Mouse (Mus musculus) CH12.LX (cell line): ENCODE data around the gene Nthl1. TPM values are rescaled to one million over a fixed set of nuclear protein-coding genes. Genes with fewer than 3 reads are reported as not detected.

Experiments
- DNase-seq: peaks from one replicate; pipeline ENCODE4 v3.0.0-alpha.2; 2013; ENCODE audit errors: extremely low read depth
- H3K27ac ChIP-seq: 2 replicates; pipeline ENCODE4 v1.5.1; 2012; ENCODE audit warnings: low read depth, mild to moderate bottlenecking, control low read depth, moderate library complexity; ENCODE audit not compliant: insufficient read depth
- H3K27me3 ChIP-seq: replicated peaks from 2 replicates; pipeline ENCODE3; 2012; ENCODE audit warnings: inconsistent platforms
- H3K36me3 ChIP-seq, 2 experiments: replicated peaks in 1 of 2; 2 replicates each; pipeline versions ENCODE3 to v1.6.1; 2012; ENCODE audit warnings: inconsistent platforms in 1 of 2, low read length in 1 of 2, mild to moderate bottlenecking in 1 of 2, mixed read lengths in 1 of 2, moderate library complexity in 1 of 2; ENCODE audit not compliant: control insufficient read depth in 1 of 2, insufficient read depth in 1 of 2
- H3K4me1 ChIP-seq, 2 experiments: 2 replicates each; pipeline ENCODE4 v1.6.1; 2012; ENCODE audit warnings: inconsistent platforms in 1 of 2, moderate library complexity in 1 of 2; ENCODE audit not compliant: insufficient read depth in 2 of 2, control insufficient read depth in 1 of 2
- H3K4me2 ChIP-seq: 2 replicates; pipeline ENCODE4 v1.6.1; 2012; ENCODE audit warnings: low read depth, mild to moderate bottlenecking, control low read depth; ENCODE audit not compliant: poor library complexity, insufficient read depth, severe bottlenecking
- H3K4me3 ChIP-seq, 3 experiments: fragments of 150-350 bp in 1 of 3; sonication (generic) in 1 of 3; replicated peaks in 1 of 3; 2 replicates each; pipeline versions ENCODE3 to v1.5.1; 2011 to 2012; ENCODE audit warnings: low read depth in 2 of 3, low read length in 2 of 3, mild to moderate bottlenecking in 2 of 3, moderate library complexity in 2 of 3, control low read depth in 1 of 3, improper control_type of control experiment in 1 of 3, inconsistent platforms in 1 of 3, mixed read lengths in 1 of 3; ENCODE audit not compliant: poor library complexity in 1 of 3
- H3K79me2 ChIP-seq: replicated peaks from 2 replicates; pipeline ENCODE4 v1.6.1; 2012; ENCODE audit warnings: mild to moderate bottlenecking, moderate library complexity; ENCODE audit not compliant: control insufficient read depth, poor library complexity, insufficient read depth, severe bottlenecking; ENCODE audit errors: extremely low read depth
- H3K9ac ChIP-seq: 2 replicates; pipeline ENCODE4 v1.6.1; 2012; ENCODE audit warnings: low read depth, mild to moderate bottlenecking, control low read depth, moderate library complexity; ENCODE audit not compliant: insufficient read depth
- H3K9me3 ChIP-seq: replicated peaks from 2 replicates; pipeline ENCODE3; 2012; ENCODE audit warnings: low read length, inconsistent platforms, mixed read lengths
- BHLHE40 ChIP-seq: IDR thresholded peaks from 2 replicates; pipeline ENCODE4 v1.6.1; 2011; ENCODE audit warnings: mild to moderate bottlenecking, low read depth, low read length, improper control_type of control experiment
- CHD1 ChIP-seq: IDR thresholded peaks from 2 replicates; pipeline ENCODE4 v1.6.1; 2012; ENCODE audit warnings: low read depth, low read length, improper control_type of control experiment, inconsistent platforms
- CHD2 ChIP-seq: IDR thresholded peaks from 2 replicates; pipeline ENCODE4 v1.6.1; 2011; ENCODE audit warnings: low read length, improper control_type of control experiment
- CTCF ChIP-seq, 2 experiments: IDR thresholded peaks in 1 of 2; conservative IDR thresholded peaks in 1 of 2; 2 replicates each; pipeline ENCODE4 v1.5.1; 2011 to 2012; ENCODE audit warnings: low read depth in 2 of 2, low read length in 2 of 2, improper control_type of control experiment in 1 of 2, inconsistent platforms in 1 of 2, mild to moderate bottlenecking in 1 of 2, moderate library complexity in 1 of 2
- EP300 ChIP-seq: IDR thresholded peaks from 2 replicates; pipeline ENCODE4 v1.6.1; 2011; ENCODE audit warnings: low read length, improper control_type of control experiment
- ETS1 ChIP-seq: conservative IDR thresholded peaks from 2 replicates; pipeline ENCODE4 v1.6.1; 2012; ENCODE audit warnings: low read depth, mild to moderate bottlenecking, inconsistent platforms, low read length, improper control_type of control experiment, moderate library complexity
- GABPA ChIP-seq: IDR thresholded peaks from 2 replicates; pipeline ENCODE4 v1.6.1; 2012; ENCODE audit warnings: low read depth, low read length, improper control_type of control experiment, inconsistent platforms; ENCODE audit not compliant: insufficient replicate concordance
- JUND ChIP-seq: conservative IDR thresholded peaks from 2 replicates; pipeline ENCODE4 v1.6.1; 2011; ENCODE audit warnings: low read depth, low read length, improper control_type of control experiment
- KAT2A ChIP-seq: IDR thresholded peaks from 2 replicates; pipeline ENCODE4 v1.6.1; 2012; ENCODE audit warnings: low read length, improper control_type of control experiment, inconsistent platforms; ENCODE audit not compliant: insufficient replicate concordance
- MAZ ChIP-seq: IDR thresholded peaks from 2 replicates; pipeline ENCODE4 v1.6.1; 2012; ENCODE audit warnings: low read depth, mild to moderate bottlenecking, inconsistent platforms, low read length, improper control_type of control experiment, moderate library complexity
- MYC ChIP-seq: IDR thresholded peaks from 2 replicates; pipeline ENCODE4 v1.6.1; 2011; ENCODE audit warnings: low read depth, mild to moderate bottlenecking, improper control_type of control experiment, low read length
- NELFE ChIP-seq: IDR thresholded peaks from 2 replicates; pipeline ENCODE4 v1.6.1; 2011; ENCODE audit warnings: low read depth, low read length, improper control_type of control experiment
- POLR2A ChIP-seq: IDR thresholded peaks from 2 replicates; pipeline ENCODE4 v1.6.1; 2011; ENCODE audit warnings: low read depth, mild to moderate bottlenecking, improper control_type of control experiment, low read length
- RCOR1 ChIP-seq: conservative IDR thresholded peaks from 2 replicates; pipeline ENCODE4 v1.6.1; 2012; ENCODE audit warnings: low read depth, mild to moderate bottlenecking, inconsistent platforms, low read length, improper control_type of control experiment
- SIN3A ChIP-seq: IDR thresholded peaks from 2 replicates; pipeline ENCODE4 v1.6.1; 2012; ENCODE audit warnings: low read length, improper control_type of control experiment, inconsistent platforms
- SMC3 ChIP-seq: IDR thresholded peaks from 2 replicates; pipeline ENCODE4 v1.6.1; 2011; ENCODE audit warnings: low read depth, low read length, improper control_type of control experiment
- TBP ChIP-seq: conservative IDR thresholded peaks from 2 replicates; pipeline ENCODE4 v1.6.1; 2011; ENCODE audit warnings: low read depth, low read length, improper control_type of control experiment
- USF1 ChIP-seq: IDR thresholded peaks from 2 replicates; pipeline ENCODE4 v1.6.1; 2014; ENCODE audit warnings: low read depth, mild to moderate bottlenecking, inconsistent platforms, low read length, improper control_type of control experiment
- USF2 ChIP-seq: conservative IDR thresholded peaks from 2 replicates; pipeline ENCODE4 v1.6.1; 2011; ENCODE audit warnings: low read depth, low read length, improper control_type of control experiment
- ZKSCAN1 ChIP-seq: IDR thresholded peaks from 2 replicates; pipeline ENCODE4 v1.6.1; 2012; ENCODE audit warnings: low read depth, inconsistent platforms, low read length, improper control_type of control experiment, borderline replicate concordance
- dilution Hi-C: fragments of 300-500 bp; cut with MboI; formaldehyde crosslinking; loops from 2 replicates; pipeline ENCODE4 v1.14.3; 2020; ENCODE audit warnings: low sequenced_read_pairs; ENCODE audit not compliant: extremely low pct_unique_long_range_greater_than_20kb, extremely low pct_ligation_motif_present
- in situ Hi-C: fragments of 300-500 bp; cut with MboI; formaldehyde crosslinking; loops from 3 replicates; pipeline ENCODE4 v1.14.3; 2019; ENCODE audit warnings: low sequenced_read_pairs, low pct_ligation_motif_present, low pct_unique_long_range_greater_than_20kb, mixed read lengths
- polyA plus RNA-seq: library from polyadenylated mRNA; unstranded; fragments of >175 nt; gene quantifications from 2 replicates; pipeline ENCODE4 v1.2.1, GENCODE M21; 2012; ENCODE audit warnings: low read depth; ENCODE audit not compliant: insufficient read length
- total RNA-seq, 2 experiments: library from RNA; depleted of rRNA; stranded (reverse); fragments of 300-350 nt in 1 of 2; fragments of >200 nt in 1 of 2; gene quantifications; 2 replicates each; pipeline ENCODE4 v1.2.3; 2012 to 2014

Gene Nthl1
- total and polyA plus RNA-seq, 3 experiments, result 20.1 to 24.0 (median 20.4) TPM

DNA sequence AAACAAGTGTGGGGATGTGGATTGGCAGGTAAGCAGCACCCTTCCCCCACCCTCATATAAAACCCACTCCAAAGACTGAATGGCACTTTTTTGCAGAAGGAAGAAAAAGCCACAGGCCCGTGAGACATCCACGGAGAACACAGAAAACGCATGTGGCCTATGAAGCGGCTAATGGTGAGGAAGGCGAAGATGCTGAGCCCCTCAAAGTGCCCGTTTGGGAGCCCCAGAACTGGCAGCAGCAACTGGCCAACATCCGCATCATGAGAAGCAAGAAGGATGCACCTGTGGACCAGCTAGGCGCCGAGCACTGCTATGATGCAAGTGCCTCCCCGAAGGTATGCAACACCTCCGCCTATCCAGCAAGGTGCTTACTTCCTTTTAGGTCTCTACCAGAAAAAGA, 1.4 kb downstream of the Nthl1 start:
- Histone ChIP-seq H3K9me3 (no peaks in the 10 kb centered on the region), H3K4me1 (peaks cover 6 to 50% of the 10 kb centered on the region in 2 experiments; a peak in 3 of 4 replicates), H3K36me3 (peaks cover 14 to 63% of the 10 kb centered on the region in 2 experiments), H3K79me2 (no peaks in the 10 kb centered on the region), H3K27me3 (no peaks in the 10 kb centered on the region), H3K27ac (no peak overlapping the region), H3K4me2 (no peak overlapping the region), H3K9ac (no peak overlapping the region), H3K4me3 (no peak overlapping the region)
- TF ChIP-seq CHD1 (no peak), SIN3A (no peak), TBP (no peak), JUND (no peak), RCOR1 (no peak), NELFE (no peak), ZKSCAN1 (no peak)
- in situ Hi-C loops, result no loop called here
- DNase-seq, result no peak
- dilution Hi-C loops, result no loop called here

DNA sequence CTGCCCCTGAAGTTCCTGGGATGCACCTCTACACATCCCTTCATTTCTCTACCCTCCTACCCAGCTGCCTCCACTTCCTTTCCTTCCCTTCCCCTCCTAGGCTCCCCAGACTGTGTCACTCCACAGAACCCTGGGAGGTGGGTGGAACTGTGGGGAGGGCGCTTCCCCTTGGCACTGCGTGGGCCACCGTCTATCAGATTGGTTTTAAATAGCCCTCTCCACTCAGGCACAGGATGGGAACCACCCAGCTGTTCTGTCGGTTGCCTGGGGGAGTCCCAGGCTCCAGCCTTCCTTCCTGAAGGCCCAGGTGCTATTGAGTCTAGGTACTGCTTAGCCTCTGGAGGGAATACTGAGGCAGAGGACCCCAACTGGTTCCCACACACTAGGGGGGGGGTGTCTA, 2.5 kb downstream of the Nthl1 start:
- no peaks in the 10 kb centered on the region for H3K9me3 ChIP-seq
- no peak for DNase-seq
- in situ Hi-C loops (no loop called here), dilution Hi-C loops (no loop called here)
- peaks cover 3 to 61% of the 10 kb centered on the region in 2 experiments for H3K36me3 ChIP-seq
- H3K4me1 ChIP-seq, result peaks cover 6 to 50% of the 10 kb centered on the region in 2 experiments; a peak in 3 of 4 replicates
- H3K79me2 ChIP-seq, result no peaks in the 10 kb centered on the region
- no peak overlapping the region for H3K4me2 ChIP-seq
- TF ChIP-seq USF1 (no peak), ETS1 (no peak), MYC (no peak), BHLHE40 (no peak), CHD1 (no peak), USF2 (no peak), POLR2A (no peak), CTCF (conservative IDR thresholded peaks at IDR 0.05 in 1 of 2, IDR thresholded peaks at IDR 0.05 in 1 of 2; ENCODE audit: low read depth in 2 of 2, low read length in 2 of 2) (no peak), KAT2A (no peak), GABPA (no peak), SMC3 (no peak), SIN3A (no peak), EP300 (no peak), TBP (no peak), MAZ (no peak), CHD2 (no peak)
- H3K27me3 ChIP-seq, result no peaks in the 10 kb centered on the region
- H3K4me3 ChIP-seq, result no peak overlapping the region
- H3K9ac ChIP-seq, result no peak overlapping the region
- H3K27ac ChIP-seq, result no peak overlapping the region
